Mouse (Mus musculus) hindbrain, postnatal 0 days (tissue): Measurements from ENCODE around the gene Nxn. TPM values are rescaled to one million over a fixed set of nuclear protein-coding genes. Genes with fewer than 3 reads are reported as not detected.

Experiments
- ATAC-seq: fragments of 200-750 bp; cut with Nextera tagmentation; 2 replicates; pipeline ENCODE4 v1.8.0; 2017; ENCODE audit warnings: mild to moderate bottlenecking, moderate TSS enrichment, moderate library complexity
- DNase-seq: peaks from one replicate; pipeline ENCODE4 v3.0.0-alpha.2; 2015; ENCODE audit warnings: low spot score
- H3K27ac ChIP-seq: fragments of 300-500 bp; sonication (generic); 2 replicates; pipeline ENCODE4 v1.5.1; 2014; ENCODE audit warnings: mild to moderate bottlenecking
- H3K27me3 ChIP-seq: fragments of 300-500 bp; sonication (generic); 2 replicates; pipeline ENCODE4 v1.6.1; 2014; ENCODE audit warnings: low read length, mixed read lengths; ENCODE audit not compliant: insufficient read depth
- H3K36me3 ChIP-seq: fragments of 300-500 bp; sonication (generic); 2 replicates; pipeline ENCODE4 v1.6.1; 2014; ENCODE audit warnings: low read length, mixed read lengths; ENCODE audit not compliant: insufficient read depth
- H3K4me1 ChIP-seq: fragments of 300-500 bp; sonication (generic); 2 replicates; pipeline ENCODE4 v1.6.1; 2014; ENCODE audit warnings: antibody characterized with exemption, low read length, mixed read lengths; ENCODE audit not compliant: insufficient read depth
- H3K4me2 ChIP-seq: fragments of 300-500 bp; sonication (generic); 2 replicates; pipeline ENCODE4 v1.6.1; 2014; ENCODE audit warnings: low read depth, mild to moderate bottlenecking, low read length, moderate library complexity, mixed read lengths
- H3K4me3 ChIP-seq: fragments of 300-500 bp; sonication (generic); 2 replicates; pipeline ENCODE4 v1.5.1; 2014; ENCODE audit warnings: low read length
- H3K9ac ChIP-seq: fragments of 300-500 bp; sonication (generic); replicated peaks from 2 replicates; pipeline ENCODE4 v1.6.1; 2014; ENCODE audit warnings: mild to moderate bottlenecking, low read length, moderate library complexity, mixed read lengths
- H3K9me3 ChIP-seq: fragments of 300-500 bp; sonication (generic); 2 replicates; pipeline ENCODE4 v1.6.1; 2016; ENCODE audit warnings: low read length, mixed read lengths
- CTCF ChIP-seq: IDR thresholded peaks from 2 replicates; pipeline ENCODE4 v1.5.1; 2016; ENCODE audit warnings: antibody characterized with exemption, control low read depth, low read depth
- WGBS: fragments of 180-500 bp; shearing (Covaris S2); extraction: QIAGEN DNeasy Blood & Tissue Kit; methylation state at CpG from one replicate; pipeline ENCODE4 v1.1.7; 2014; 5-methylcytosine and 5-hydroxymethylcytosine counted together
- polyA plus RNA-seq: library from polyadenylated mRNA; unstranded; fragments of >200 nt; fragmentation: Nextera tagmentation; extraction: Ambion mirVana; gene quantifications from 2 replicates; pipeline ENCODE4 v1.2.1, GENCODE M21; 2015
- total RNA-seq: library from RNA; depleted of rRNA; stranded (reverse); fragments of >200 nt; gene quantifications from 2 replicates; pipeline ENCODE4 v1.2.3, GENCODE M21; 2014; rRNA removed

Gene Nxn
- total and polyA plus RNA-seq, 2 experiments from 2014 or later, result 21.2 to 36.6 TPM

- H3K4me2 ChIP-seq, result no peak overlapping the region
- H3K36me3 ChIP-seq, result peaks cover 35% of the 10 kb centered on the region
- ATAC-seq (no peak), DNase-seq (no peak)
- H3K9ac ChIP-seq, result no peak overlapping the region
- no peaks in the 10 kb centered on the region for H3K27me3 ChIP-seq
- TF ChIP-seq CTCF, result no peak
- H3K4me3 ChIP-seq, result no peak overlapping the region
- no peaks in the 10 kb centered on the region for H3K9me3 ChIP-seq
- 84% methylated on average over 13 of the region's 13 CpGs for WGBS
- H3K27ac ChIP-seq, result no peak overlapping the region
- no peaks in the 10 kb centered on the region for H3K4me1 ChIP-seq
Observed at GRCm38 (mm10) chr11:76210228-76210985, 188.5 kb downstream of the Nxn start.

Other genes with a start within 250 kb of the Nxn start
- 39.2 and 42.8 TPM in 2 replicates for gene Vps53, start 219.5 kb downstream of the Nxn start, total RNA-seq
- gene Vps53, start 219.5 kb downstream of the Nxn start, polyA plus RNA-seq, result 58.9 and 59.0 TPM in 2 replicates
- gene Fam57a, start 219.5 kb downstream of the Nxn start, total RNA-seq, result 20.1 and 30.4 TPM in 2 replicates
- 16.6 and 20.0 TPM in 2 replicates for gene Fam57a, start 219.5 kb downstream of the Nxn start, polyA plus RNA-seq
- gene Dbil5, start 181.5 kb downstream of the Nxn start, total RNA-seq, result not detected in 2 replicates
- 0.34 and 0.54 TPM in 2 replicates for gene Dbil5, start 181.5 kb downstream of the Nxn start, polyA plus RNA-seq
- 14.8 and 17.4 TPM in 2 replicates for gene Gemin4, start 181.5 kb downstream of the Nxn start, total RNA-seq
- gene Gemin4, start 181.5 kb downstream of the Nxn start, polyA plus RNA-seq, result 7.0 and 9.3 TPM in 2 replicates
- 11.9 and 19.2 TPM in 2 replicates for gene Mrm3, start 155.4 kb downstream of the Nxn start, total RNA-seq
- 22.5 and 22.8 TPM in 2 replicates for gene Mrm3, start 155.4 kb downstream of the Nxn start, polyA plus RNA-seq
- 34.2 and 39.8 TPM in 2 replicates for gene Glod4, start 155.4 kb downstream of the Nxn start, total RNA-seq
- gene Glod4, start 155.4 kb downstream of the Nxn start, polyA plus RNA-seq, result 116 and 118 TPM in 2 replicates
- gene Timm22, start 7.8 kb upstream of the Nxn start, total RNA-seq, result 49.8 and 112 TPM in 2 replicates
- gene Timm22, start 7.8 kb upstream of the Nxn start, polyA plus RNA-seq, result 104 and 106 TPM in 2 replicates
- gene Abr, start 223.2 kb upstream of the Nxn start, total RNA-seq, result 210 and 211 TPM in 2 replicates
- gene Abr, start 223.2 kb upstream of the Nxn start, polyA plus RNA-seq, result 77.0 and 87.5 TPM in 2 replicates